Mouse (Mus musculus): ENCODE results near the gene Gm20532.

Gm20532 gene

GRCm38 (mm10) chr2:26622984-26623383 is 36.5 kb downstream of the Gm20532 start:
- no peak for DNase-seq (ENCODE audit: low spot score)

GRCm38 (mm10) chr2:26625419-26625818 is 39.0 kb downstream of the Gm20532 start:
- DNase-seq (ENCODE audit: low spot score), result no peak

- DNase-seq (ENCODE audit: low spot score), result no peak
Observed at GRCm38 (mm10) chr2:26626081-26626480, 39.6 kb downstream of the Gm20532 start.

GRCm38 (mm10) chr2:26627921-26628739 is 41.7 kb downstream of the Gm20532 start, which contains the start of gene Fam69b:
Fam69b (plus strand) TSS chr2:26628457.
- peak; percentile 51 for DNase-seq (ENCODE audit: low spot score)

GRCm38 (mm10) chr2:26628792-26629437 is 42.5 kb downstream of the Gm20532 start:
- DNase-seq (ENCODE audit: low spot score), result no peak

- DNase-seq (ENCODE audit: low spot score), result no peak
Observed at GRCm38 (mm10) chr2:26632541-26633395, 46.3 kb downstream of the Gm20532 start.

GRCm38 (mm10) chr2:26633953-26634530 is 47.6 kb downstream of the Gm20532 start:
- DNase-seq (ENCODE audit: low spot score), result no peak

- no peak for DNase-seq (ENCODE audit: low spot score)
Observed at GRCm38 (mm10) chr2:26634629-26635488, 48.4 kb downstream of the Gm20532 start.

GRCm38 (mm10) chr2:26635489-26636324 is 49.3 kb downstream of the Gm20532 start:
- no peak for DNase-seq (ENCODE audit: low spot score)

- no peak for DNase-seq (ENCODE audit: low spot score)
Observed at GRCm38 (mm10) chr2:26636325-26636635, 49.8 kb downstream of the Gm20532 start.

- no peak for DNase-seq (ENCODE audit: low spot score)
Observed at GRCm38 (mm10) chr2:26637316-26637932, 51.0 kb downstream of the Gm20532 start.

GRCm38 (mm10) chr2:26638039-26638438 is 51.6 kb downstream of the Gm20532 start:
- DNase-seq (ENCODE audit: low spot score), result no peak

GRCm38 (mm10) chr2:26638572-26638971 is 52.1 kb downstream of the Gm20532 start:
- DNase-seq (ENCODE audit: low spot score), result no peak

GRCm38 (mm10) chr2:26639083-26639482 is 52.6 kb downstream of the Gm20532 start:
- DNase-seq (ENCODE audit: low spot score), result no peak

- peak; percentile 99 for DNase-seq (ENCODE audit: low spot score)
Observed at GRCm38 (mm10) chr2:26639838-26640830, 53.7 kb downstream of the Gm20532 start.

GRCm38 (mm10) chr2:26641006-26641647 is 54.7 kb downstream of the Gm20532 start:
- DNase-seq (ENCODE audit: low spot score), result no peak

GRCm38 (mm10) chr2:26643942-26644341 is 57.5 kb downstream of the Gm20532 start:
- no peak for DNase-seq (ENCODE audit: low spot score)

Measured in ovary, postnatal 14 days (tissue).